Mouse (Mus musculus): ENCODE results near the gene 4921509C19Rik.
A peak's percentile ranks its signal among the peaks of the same experiment; 100 is the strongest.
"Not testable (repeated sequence)": the region's sequence is repeated elsewhere in the genome, so short reads cannot be mapped to it uniquely, and the experiment has no call there.

4921509C19Rik gene

DNA sequence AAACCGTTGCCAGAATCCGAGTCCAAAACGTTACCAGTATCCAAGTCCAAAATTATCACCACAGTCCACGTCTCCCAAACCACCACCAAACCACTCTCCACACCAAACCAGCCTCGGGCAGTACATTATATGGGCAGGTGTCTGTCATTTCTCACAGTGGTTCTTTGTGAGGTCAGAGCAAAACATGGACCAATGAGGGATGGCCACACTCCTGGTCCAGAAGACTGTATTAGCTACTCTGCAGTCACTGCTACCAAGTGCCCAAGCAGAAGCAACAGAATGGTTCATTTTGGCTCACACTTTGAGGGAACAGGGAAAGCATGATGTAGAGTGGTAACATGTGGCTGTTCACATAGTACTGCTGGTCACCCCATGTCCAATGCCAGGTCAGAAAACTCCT lies at the start of gene 4921509C19Rik:
4921509C19Rik (minus strand) TSS at position 101 of the 400 bp plus-strand sequence.
- DNase-seq (ENCODE audit: low read depth, low spot score), result not testable (repeated sequence)

DNA sequence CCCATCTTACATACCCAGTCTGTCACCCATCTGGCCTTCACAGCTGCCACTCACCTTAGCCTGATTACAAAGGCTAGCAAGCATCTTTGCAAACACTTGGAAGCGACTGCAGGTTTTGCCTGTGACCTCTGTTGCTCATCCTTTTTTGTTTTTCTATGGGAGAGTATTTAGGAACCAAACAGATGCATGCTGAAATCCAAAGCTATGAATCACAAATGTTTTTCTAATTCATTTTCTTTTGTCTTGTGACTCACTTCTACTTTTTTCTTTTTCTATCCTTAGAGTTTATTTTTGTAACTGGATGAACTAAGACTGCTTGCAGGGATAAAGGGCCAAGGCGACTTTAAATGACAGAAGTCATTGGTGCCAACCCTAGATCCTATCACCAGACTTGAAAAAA lies 49.6 kb upstream of the 4921509C19Rik start:
- no peak for DNase-seq (ENCODE audit: low read depth, low spot score)

DNA sequence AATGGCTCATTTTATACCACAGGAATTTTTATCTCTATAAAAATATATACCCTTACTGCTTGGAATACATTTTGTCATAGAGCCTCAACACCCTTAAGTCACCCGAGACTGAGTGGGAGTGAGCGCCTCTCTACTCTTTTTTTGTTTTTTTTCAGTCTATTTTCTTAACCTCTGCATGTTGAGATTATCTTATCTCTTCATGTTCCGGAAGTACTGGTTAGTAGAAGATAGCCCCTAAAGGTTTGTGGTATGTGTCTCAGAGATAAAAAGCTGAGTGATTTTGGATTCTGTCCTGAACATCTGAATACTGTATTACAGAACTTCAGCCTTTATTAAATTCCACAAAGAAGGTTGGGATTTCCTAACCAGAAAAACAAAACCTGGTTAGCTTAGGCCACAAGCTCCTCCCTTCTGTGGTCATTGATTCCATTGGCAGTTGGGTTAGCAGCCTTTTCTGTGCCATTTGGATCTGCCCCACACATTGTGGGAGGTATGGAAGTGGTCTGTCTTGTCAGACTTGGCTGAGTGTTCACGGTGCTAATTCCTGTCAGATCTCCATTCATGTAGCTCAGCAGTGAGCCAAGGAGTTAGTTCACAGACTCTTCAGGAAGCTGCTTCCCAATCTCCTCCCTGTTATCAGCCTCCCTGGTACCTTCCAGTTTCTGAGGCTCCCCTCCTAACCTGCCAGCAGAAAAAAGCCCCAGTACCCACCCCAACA lies 48.5 kb upstream of the 4921509C19Rik start:
- peak; percentile 26 for DNase-seq (ENCODE audit: low read depth, low spot score)

DNA sequence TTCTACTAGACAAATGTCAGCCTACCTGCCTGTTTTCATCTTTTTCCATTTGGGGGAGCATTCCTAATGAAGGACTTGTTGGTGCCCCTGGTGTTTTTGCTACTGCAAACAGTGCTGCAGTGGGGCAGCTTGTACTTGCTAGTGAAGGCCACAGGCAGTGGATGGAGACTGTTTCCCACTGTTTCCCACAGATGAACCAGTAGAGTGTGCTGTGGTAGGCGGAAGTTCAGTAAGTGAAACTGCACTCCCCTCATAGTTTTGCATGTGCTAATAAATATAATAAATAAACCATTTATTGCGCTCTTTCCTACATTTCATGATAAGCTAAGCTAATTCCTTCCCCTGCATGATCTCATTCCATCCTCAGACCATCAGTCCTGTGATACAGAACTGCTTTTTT lies 43.0 kb upstream of the 4921509C19Rik start:
- DNase-seq (ENCODE audit: low read depth, low spot score), result no peak

DNA sequence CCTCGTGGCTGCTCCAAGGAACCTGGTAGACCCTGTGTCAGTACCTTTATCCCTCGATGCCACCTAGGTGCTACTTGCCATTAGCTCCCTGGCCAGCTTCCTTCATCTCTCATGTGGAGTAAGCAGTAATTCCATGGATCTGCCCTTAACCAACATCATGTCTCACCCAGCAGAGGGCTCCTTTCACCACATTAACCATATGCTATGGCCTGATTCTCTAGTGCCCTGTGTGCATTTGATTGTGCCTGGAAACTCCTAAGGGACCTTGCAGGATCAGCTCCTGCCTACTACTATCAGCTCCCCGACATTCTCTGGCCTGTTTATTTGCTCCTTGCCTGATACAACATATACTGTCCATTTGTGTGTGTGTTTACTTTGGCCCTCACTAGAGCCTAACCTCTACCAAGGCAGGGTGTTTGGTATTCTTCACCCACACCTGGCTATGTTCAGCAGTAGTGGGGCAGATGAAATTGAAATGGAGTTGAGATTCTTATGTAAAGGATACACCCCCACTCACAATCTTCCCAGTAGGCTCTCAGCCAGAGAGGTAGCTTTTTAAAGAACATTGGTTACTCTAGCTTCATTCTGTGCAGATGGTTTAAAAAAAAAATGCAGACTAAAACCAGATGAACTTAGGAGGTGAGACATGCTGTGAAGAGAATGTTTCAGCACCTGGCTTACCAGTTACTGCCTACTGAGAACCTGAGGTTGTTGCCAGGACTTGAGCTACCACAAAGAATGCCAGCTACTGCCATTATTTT lies 37.8 kb upstream of the 4921509C19Rik start:
- DNase-seq (ENCODE audit: low read depth, low spot score), result no peak

DNA sequence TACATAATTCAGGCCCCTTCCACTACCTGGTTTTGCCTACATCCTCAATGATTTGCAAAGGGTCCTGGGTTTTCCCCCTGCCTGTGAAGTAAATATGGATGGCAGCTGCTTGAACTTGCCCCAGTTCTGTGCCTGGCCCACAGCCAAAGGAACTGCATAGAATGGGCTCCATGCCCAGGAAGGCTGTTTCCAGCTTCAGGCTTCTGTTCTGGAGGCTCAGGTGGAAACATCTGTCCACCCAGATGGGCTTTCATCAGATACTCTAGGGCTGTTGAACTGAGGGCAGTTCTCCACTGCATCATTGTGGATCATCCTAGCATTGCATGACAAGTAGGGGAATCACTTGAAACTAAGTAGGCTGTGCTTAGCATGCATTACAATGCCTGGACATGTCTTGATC lies 36.2 kb upstream of the 4921509C19Rik start:
- DNase-seq (ENCODE audit: low read depth, low spot score), result no peak

DNA sequence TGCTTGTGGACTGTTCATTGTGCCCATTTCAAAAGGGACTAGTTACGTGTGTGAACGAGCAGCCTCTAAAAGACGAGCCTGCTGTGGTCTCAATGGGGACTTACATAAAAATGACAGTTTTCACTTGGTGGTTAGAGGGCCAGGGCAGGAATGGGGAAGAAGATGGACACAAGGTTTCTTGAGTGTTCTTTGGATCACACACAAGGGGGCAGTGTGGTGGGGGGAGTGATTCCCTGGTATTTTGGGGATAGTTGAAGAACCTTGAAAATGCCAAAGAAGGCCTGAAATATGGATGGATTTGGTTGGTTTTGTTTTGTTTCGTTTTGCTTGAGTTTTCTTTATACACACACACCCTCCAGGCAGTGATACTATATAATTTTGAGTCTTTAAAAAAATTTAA lies 28.3 kb upstream of the 4921509C19Rik start:
- no peak for DNase-seq (ENCODE audit: low read depth, low spot score)

DNA sequence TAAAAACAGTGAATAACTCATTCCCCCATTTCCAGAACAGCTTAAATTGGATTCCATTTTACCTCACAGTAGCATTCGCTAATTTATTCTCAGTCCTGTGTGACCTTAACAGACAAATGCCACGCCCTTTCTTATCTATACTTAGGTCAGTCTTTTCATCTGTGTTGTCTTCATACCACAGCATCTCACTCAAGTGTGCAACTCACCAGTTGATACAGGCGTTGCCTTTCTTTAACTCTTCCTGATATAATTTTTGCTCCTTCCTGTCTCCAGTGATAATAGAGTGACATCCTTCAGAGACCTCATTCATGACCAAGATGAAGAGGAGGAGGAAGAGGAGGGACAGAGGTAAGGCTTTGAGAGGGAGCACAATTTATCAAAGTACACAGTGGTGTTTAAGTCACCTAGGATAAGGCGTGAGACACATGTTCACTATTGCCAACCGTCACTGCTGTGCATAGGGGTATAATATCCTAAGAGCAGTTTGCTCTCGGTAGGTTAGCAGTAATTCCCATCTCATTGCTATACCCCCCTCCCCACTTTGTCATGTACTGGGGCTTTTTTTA lies 24.6 kb upstream of the 4921509C19Rik start:
- no peak for DNase-seq (ENCODE audit: low read depth, low spot score)

DNA sequence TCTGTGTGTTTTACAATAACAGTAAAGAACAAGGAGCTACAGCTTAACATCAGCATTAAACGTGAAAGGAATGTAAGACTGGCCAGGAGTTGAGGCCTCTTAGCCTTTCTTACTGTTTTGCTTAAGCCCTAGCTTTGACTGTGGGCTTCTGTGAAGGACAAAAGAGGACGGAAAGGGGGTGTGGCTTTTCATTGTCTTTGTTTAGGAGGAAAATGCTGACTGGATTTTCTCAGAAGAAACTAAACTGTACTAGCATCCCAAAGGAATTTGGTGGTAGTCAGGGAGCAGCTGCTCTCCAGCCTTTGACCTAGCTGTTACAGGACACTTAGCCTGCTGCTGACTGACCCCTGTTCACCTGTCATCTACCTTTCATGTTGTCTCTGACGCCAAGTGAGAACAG lies 22.4 kb upstream of the 4921509C19Rik start:
- DNase-seq (ENCODE audit: low read depth, low spot score), result no peak

DNA sequence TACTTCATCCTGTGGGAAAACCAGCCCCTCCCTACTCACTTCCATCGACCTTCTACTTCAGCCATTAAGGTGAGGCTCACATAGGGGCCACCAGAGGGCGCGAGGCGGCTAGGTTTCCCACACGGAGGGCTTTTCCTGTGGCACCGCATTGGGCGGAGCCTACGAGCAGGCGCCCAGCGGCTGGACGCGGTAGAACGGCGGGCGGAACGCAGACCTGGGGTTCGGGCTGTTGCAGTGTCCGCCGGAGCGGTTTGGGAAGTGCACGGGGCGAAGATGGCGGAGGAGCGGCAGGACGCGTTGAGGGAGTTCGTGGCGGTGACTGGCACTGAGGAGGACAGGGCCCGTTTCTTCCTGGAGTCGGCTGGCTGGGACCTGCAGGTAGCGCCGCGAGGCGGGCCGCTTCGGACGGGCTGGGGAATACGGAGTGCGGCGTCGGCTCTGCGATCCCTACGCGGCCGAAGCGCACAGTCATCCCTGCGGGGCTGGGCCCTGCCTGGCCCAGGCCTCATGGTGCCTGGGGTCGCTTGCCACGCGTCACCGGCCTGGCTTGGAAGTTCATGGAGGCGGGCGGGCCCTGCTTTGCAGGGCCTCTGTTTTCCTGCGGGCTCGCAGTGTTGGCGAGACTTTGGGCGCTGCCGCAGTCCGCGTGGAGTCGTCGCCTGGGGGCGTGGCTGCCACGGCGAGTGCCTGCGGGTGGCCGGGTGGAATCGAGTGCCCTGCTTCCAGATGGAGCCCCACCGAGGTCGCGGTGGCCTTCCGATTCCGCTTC lies 18.3 kb upstream of the 4921509C19Rik start, which contains the start of gene Nsfl1c:
Nsfl1c (plus strand) TSS at position 148 of the 769 bp plus-strand sequence.
- DNase-seq (ENCODE audit: low read depth, low spot score), result peak; percentile 94

DNA sequence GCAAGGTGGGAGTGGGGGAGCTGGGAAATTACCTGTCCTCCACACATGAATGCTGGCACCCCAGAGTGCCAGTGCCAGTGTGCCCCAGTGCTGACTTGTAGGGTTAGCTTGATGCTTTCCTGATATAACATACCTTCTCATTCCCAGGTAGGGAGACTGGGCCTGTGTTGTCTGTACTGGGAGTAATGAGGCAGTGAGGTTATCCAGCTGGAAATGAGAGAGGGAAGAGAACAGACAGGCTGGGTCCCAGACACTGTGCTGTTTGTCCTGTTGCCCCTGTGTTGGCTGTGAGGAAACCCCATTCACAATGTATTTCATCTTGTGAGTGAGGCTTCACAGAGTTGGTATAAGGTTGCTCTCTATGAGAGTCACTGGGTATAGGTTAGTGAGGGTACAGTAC lies 10.5 kb upstream of the 4921509C19Rik start:
- DNase-seq (ENCODE audit: low read depth, low spot score), result no peak

DNA sequence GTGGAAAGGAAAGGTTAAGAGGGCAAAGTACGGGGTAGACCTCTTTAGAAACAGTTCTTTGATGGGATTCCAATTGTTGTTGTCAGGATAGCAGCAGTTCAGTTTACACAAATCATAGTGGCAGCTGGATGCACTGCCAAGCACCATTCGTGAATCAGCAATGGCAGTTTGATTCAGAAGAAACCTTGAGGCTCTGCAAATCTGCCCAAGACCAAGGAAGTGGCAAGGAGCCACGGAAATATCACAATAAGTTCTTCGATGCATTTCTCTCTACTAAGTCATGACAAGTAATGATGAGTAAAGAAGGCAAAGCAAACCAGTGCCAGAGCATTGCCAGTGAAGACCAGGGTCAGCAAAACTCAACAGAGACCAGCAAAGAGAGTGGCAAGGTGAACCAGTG lies 41.0 kb downstream of the 4921509C19Rik start:
- not testable (repeated sequence) for DNase-seq (ENCODE audit: low read depth, low spot score)

DNA sequence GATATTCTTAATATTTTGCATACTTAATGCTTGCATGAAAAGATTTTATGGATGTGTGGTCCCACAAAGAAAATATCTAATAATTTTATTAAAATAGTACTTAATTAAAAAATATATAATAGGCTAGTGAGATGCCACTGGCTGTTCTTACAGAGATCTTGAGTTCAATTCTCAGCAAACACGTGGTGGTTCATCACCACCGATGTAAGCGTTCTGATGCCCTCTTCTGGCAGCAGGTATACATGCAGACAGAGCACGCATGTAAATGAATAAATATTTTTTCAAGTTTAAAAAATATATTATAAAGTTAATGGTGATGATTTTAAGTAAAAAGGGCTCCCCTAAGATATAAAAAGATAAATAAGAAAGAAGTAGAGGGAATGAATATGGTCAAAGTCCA lies 41.8 kb downstream of the 4921509C19Rik start:
- DNase-seq (ENCODE audit: low read depth, low spot score), result not testable (repeated sequence)
